Mouse (Mus musculus) stomach, embryonic 14.5 days (tissue): ENCODE measurements around the gene H1foo. TPM values are rescaled to one million over a fixed set of nuclear protein-coding genes. Genes with fewer than 3 reads are reported as not detected.

Experiments
- ATAC-seq: fragments of 200-750 bp; cut with Nextera tagmentation; 2 replicates; pipeline ENCODE4 v1.8.0; 2017; ENCODE audit warnings: low read depth, moderate TSS enrichment; ENCODE audit not compliant: insufficient number of reproducible peaks, insufficient read depth, low FRiP score
- H3K27ac ChIP-seq: fragments of 300-500 bp; sonication (generic); 2 replicates; pipeline ENCODE4 v1.5.1; 2014; ENCODE audit warnings: mild to moderate bottlenecking, low read length, moderate library complexity, mixed read lengths
- H3K27me3 ChIP-seq: fragments of 300-500 bp; sonication (generic); 2 replicates; pipeline ENCODE4 v1.6.1; 2014; ENCODE audit warnings: low read length, control low read depth, mixed read lengths; ENCODE audit not compliant: control insufficient read depth, insufficient read depth
- H3K36me3 ChIP-seq: fragments of 300-500 bp; sonication (generic); 2 replicates; pipeline ENCODE4 v1.6.1; 2014; ENCODE audit warnings: mild to moderate bottlenecking, control low read depth, low read length, moderate library complexity, mixed read lengths; ENCODE audit not compliant: control insufficient read depth, insufficient read depth
- H3K4me1 ChIP-seq: fragments of 300-500 bp; sonication (generic); 2 replicates; pipeline ENCODE4 v1.6.1; 2014; ENCODE audit warnings: low read length, control low read depth, mixed read lengths; ENCODE audit not compliant: control insufficient read depth, insufficient read depth
- H3K4me2 ChIP-seq: fragments of 300-500 bp; sonication (generic); replicated peaks from 2 replicates; pipeline ENCODE4 v1.6.1; 2014; ENCODE audit warnings: low read depth, low read length, control low read depth
- H3K4me3 ChIP-seq: fragments of 300-500 bp; sonication (generic); 2 replicates; pipeline ENCODE4 v1.5.1; 2014; ENCODE audit warnings: low read depth, low read length, control low read depth
- H3K9ac ChIP-seq: fragments of 300-500 bp; sonication (generic); replicated peaks from 2 replicates; pipeline ENCODE4 v1.6.1; 2014; ENCODE audit warnings: low read depth, mild to moderate bottlenecking, control low read depth, low read length, moderate library complexity, mixed read lengths
- H3K9me3 ChIP-seq: fragments of 300-500 bp; sonication (generic); 2 replicates; pipeline ENCODE4 v1.6.1; 2016; ENCODE audit warnings: low read depth, low read length, control low read depth; ENCODE audit not compliant: control insufficient read depth
- WGBS: fragments of 180-500 bp; shearing (Covaris S2); extraction: QIAGEN DNeasy Blood & Tissue Kit; methylation state at CpG from one replicate; pipeline ENCODE4 v1.1.7; 2014; 5-methylcytosine and 5-hydroxymethylcytosine counted together
- polyA plus RNA-seq: library from polyadenylated mRNA; unstranded; fragments of >200 nt; fragmentation: Nextera tagmentation; extraction: Ambion mirVana; gene quantifications from 2 replicates; pipeline ENCODE4 v1.2.1, GENCODE M21; 2014

H1foo gene
- polyA plus RNA-seq, 1 experiment from 2014 or later, result not detected

GRCm38 (mm10) chr6:115932391-115932790, 12.3 kb upstream of the H1foo start:
- Histone ChIP-seq H3K4me3 (no peak overlapping the region), H3K9ac (no peak overlapping the region), H3K4me2 (no peak overlapping the region), H3K27me3 (no peaks in the 10 kb centered on the region), H3K36me3 (no peaks in the 10 kb centered on the region), H3K27ac (no peak overlapping the region), H3K9me3 (no peaks in the 10 kb centered on the region), H3K4me1 (peaks cover 12% of the 10 kb centered on the region)
- WGBS, result 91% methylated on average over 3 of the region's 3 CpGs
- ATAC-seq, result no peak

GRCm38 (mm10) chr6:115935544-115935943, 9.2 kb upstream of the H1foo start:
- H3K9ac ChIP-seq, result no peak overlapping the region
- no peak overlapping the region for H3K4me2 ChIP-seq
- no peaks in the 10 kb centered on the region for H3K4me1 ChIP-seq
- no peak overlapping the region for H3K4me3 ChIP-seq
- no peaks in the 10 kb centered on the region for H3K9me3 ChIP-seq
- no peak for ATAC-seq
- no peaks in the 10 kb centered on the region for H3K36me3 ChIP-seq
- 86% methylated on average over 8 of the region's 8 CpGs for WGBS
- H3K27me3 ChIP-seq, result no peaks in the 10 kb centered on the region
- no peak overlapping the region for H3K27ac ChIP-seq

GRCm38 (mm10) chr6:115938011-115938410, 6.7 kb upstream of the H1foo start:
- 88% methylated on average over 2 of the region's 2 CpGs for WGBS
- no peak overlapping the region for H3K4me2 ChIP-seq
- H3K36me3 ChIP-seq, result no peaks in the 10 kb centered on the region
- no peaks in the 10 kb centered on the region for H3K9me3 ChIP-seq
- peaks cover 11% of the 10 kb centered on the region; the same call in 1 of the 2 replicates for H3K4me1 ChIP-seq
- H3K27me3 ChIP-seq, result no peaks in the 10 kb centered on the region
- H3K4me3 ChIP-seq, result no peak overlapping the region
- H3K27ac ChIP-seq, result no peak overlapping the region
- no peak for ATAC-seq
- H3K9ac ChIP-seq, result no peak overlapping the region

GRCm38 (mm10) chr6:115938798-115939197, 5.9 kb upstream of the H1foo start:
- Histone ChIP-seq H3K9me3 (no peaks in the 10 kb centered on the region), H3K27me3 (no peaks in the 10 kb centered on the region), H3K9ac (no peak overlapping the region), H3K27ac (no peak overlapping the region), H3K36me3 (no peaks in the 10 kb centered on the region), H3K4me2 (no peak overlapping the region), H3K4me1 (peaks cover 11% of the 10 kb centered on the region; the same call in 1 of the 2 replicates), H3K4me3 (no peak overlapping the region)
- WGBS, result 48% methylated on average over 1 of the region's 1 CpGs
- ATAC-seq, result no peak

GRCm38 (mm10) chr6:115940603-115941002, 4.1 kb upstream of the H1foo start:
- 50% methylated on average over 1 of the region's 1 CpGs for WGBS
- H3K4me1 ChIP-seq, result peaks cover 11% of the 10 kb centered on the region; the same call in 1 of the 2 replicates
- H3K4me3 ChIP-seq, result no peak overlapping the region
- H3K36me3 ChIP-seq, result no peaks in the 10 kb centered on the region
- no peaks in the 10 kb centered on the region for H3K9me3 ChIP-seq
- no peak overlapping the region for H3K4me2 ChIP-seq
- no peak overlapping the region for H3K27ac ChIP-seq
- H3K9ac ChIP-seq, result no peak overlapping the region
- no peaks in the 10 kb centered on the region for H3K27me3 ChIP-seq
- no peak for ATAC-seq

GRCm38 (mm10) chr6:115941128-115941527, 3.6 kb upstream of the H1foo start:
- H3K4me1 ChIP-seq, result peaks cover 11% of the 10 kb centered on the region; the same call in 1 of the 2 replicates
- H3K27me3 ChIP-seq, result no peaks in the 10 kb centered on the region
- H3K9ac ChIP-seq, result no peak overlapping the region
- H3K4me3 ChIP-seq, result no peak overlapping the region
- no peak overlapping the region for H3K4me2 ChIP-seq
- 8% methylated on average over 7 of the region's 12 CpGs for WGBS
- no peaks in the 10 kb centered on the region for H3K36me3 ChIP-seq
- no peak for ATAC-seq
- no peaks in the 10 kb centered on the region for H3K9me3 ChIP-seq
- no peak overlapping the region for H3K27ac ChIP-seq

GRCm38 (mm10) chr6:115943498-115944427, 975 bp upstream of the H1foo start:
- Histone ChIP-seq H3K4me1 (peaks cover 11% of the 10 kb centered on the region; the same call in 1 of the 2 replicates), H3K27ac (no peak overlapping the region), H3K36me3 (no peaks in the 10 kb centered on the region), H3K27me3 (no peaks in the 10 kb centered on the region), H3K4me3 (no peak overlapping the region), H3K4me2 (no peak overlapping the region), H3K9me3 (no peaks in the 10 kb centered on the region), H3K9ac (no peak overlapping the region)
- ATAC-seq, result no peak
- 64% methylated on average over 9 of the region's 9 CpGs for WGBS

GRCm38 (mm10) chr6:115945633-115946032, 895 bp downstream of the H1foo start:
- H3K4me1 ChIP-seq, result peaks cover 11% of the 10 kb centered on the region; the same call in 1 of the 2 replicates
- 83% methylated on average over 8 of the region's 8 CpGs for WGBS
- no peaks in the 10 kb centered on the region for H3K36me3 ChIP-seq
- no peak for ATAC-seq
- no peak overlapping the region for H3K4me2 ChIP-seq
- H3K27me3 ChIP-seq, result no peaks in the 10 kb centered on the region
- H3K9ac ChIP-seq, result no peak overlapping the region
- H3K4me3 ChIP-seq, result no peak overlapping the region
- H3K27ac ChIP-seq, result no peak overlapping the region
- H3K9me3 ChIP-seq, result no peaks in the 10 kb centered on the region
